Mouse (Mus musculus) limb, embryonic 14.5 days (tissue): Measurements from ENCODE around the gene Gpr162. TPM values are rescaled to one million over a fixed set of nuclear protein-coding genes. Genes with fewer than 3 reads are reported as not detected.

Experiments
- ATAC-seq: fragments of 200-750 bp; cut with Nextera tagmentation; 2 replicates; pipeline ENCODE4 v1.8.0; 2017; ENCODE audit warnings: low read depth, moderate number of reproducible peaks, moderate TSS enrichment; ENCODE audit not compliant: low FRiP score
- DNase-seq: peaks from one replicate; pipeline ENCODE4 v3.0.0-alpha.2; 2015; ENCODE audit warnings: low spot score
- H3K27ac ChIP-seq: fragments of 300-500 bp; sonication (generic); replicated peaks from 2 replicates; pipeline ENCODE4 v1.5.1; 2014; ENCODE audit warnings: low read depth, mild to moderate bottlenecking, low read length, moderate library complexity, mixed read lengths
- H3K27me3 ChIP-seq: fragments of 300-500 bp; sonication (generic); 2 replicates; pipeline ENCODE4 v1.6.1; 2014; ENCODE audit warnings: low read length, mixed read lengths; ENCODE audit not compliant: control insufficient read depth, insufficient read depth
- H3K36me3 ChIP-seq: fragments of 300-500 bp; sonication (generic); 2 replicates; pipeline ENCODE4 v1.6.1; 2014; ENCODE audit warnings: mild to moderate bottlenecking, low read length, moderate library complexity, mixed read lengths; ENCODE audit not compliant: control insufficient read depth, insufficient read depth
- H3K4me1 ChIP-seq: fragments of 300-500 bp; sonication (generic); 2 replicates; pipeline ENCODE4 v1.6.1; 2014; ENCODE audit warnings: antibody characterized with exemption, low read length, mixed read lengths; ENCODE audit not compliant: control insufficient read depth, insufficient read depth
- H3K4me2 ChIP-seq: fragments of 300-500 bp; sonication (generic); replicated peaks from 2 replicates; pipeline ENCODE4 v1.6.1; 2014; ENCODE audit warnings: low read depth, mild to moderate bottlenecking, low read length, moderate library complexity; ENCODE audit not compliant: severe bottlenecking
- H3K4me3 ChIP-seq: fragments of 300-500 bp; sonication (generic); replicated peaks from 2 replicates; pipeline ENCODE4 v1.5.1; 2014; ENCODE audit warnings: low read length
- H3K9ac ChIP-seq: fragments of 300-500 bp; sonication (generic); 2 replicates; pipeline ENCODE4 v1.6.1; 2014; ENCODE audit warnings: mild to moderate bottlenecking, low read depth, low read length, moderate library complexity; ENCODE audit not compliant: severe bottlenecking
- H3K9me3 ChIP-seq: fragments of 300-500 bp; sonication (generic); 2 replicates; pipeline ENCODE4 v1.6.1; 2016; ENCODE audit warnings: low read length; ENCODE audit not compliant: control insufficient read depth
- POLR2A ChIP-seq: fragments of 200-500 bp; IDR thresholded peaks from 2 replicates; pipeline ENCODE4 v1.8.0; 2012; ENCODE audit warnings: inconsistent platforms, mild to moderate bottlenecking, moderate library complexity, borderline replicate concordance; ENCODE audit not compliant: insufficient read depth, insufficient read length; ENCODE audit errors: extremely low read depth
- WGBS: fragments of 180-500 bp; shearing (Covaris S2); extraction: QIAGEN DNeasy Blood & Tissue Kit; methylation state at CpG from one replicate; pipeline ENCODE4 v1.1.7; 2014; 5-methylcytosine and 5-hydroxymethylcytosine counted together
- polyA plus RNA-seq, 2 experiments: library from polyadenylated mRNA; depleted of rRNA in 1 of 2; stranded (reverse) in 1 of 2; unstranded in 1 of 2; fragments of >200 nt; fragmentation: Nextera tagmentation in 1 of 2; extraction: Ambion mirVana in 1 of 2; gene quantifications; 2 replicates each; pipeline versions ENCODE4 v1.2.1 to v1.2.3; 2012 to 2014

The Gpr162 gene
- polyA plus RNA-seq, 2 experiments = 2.1 to 7.5 TPM

DNA sequence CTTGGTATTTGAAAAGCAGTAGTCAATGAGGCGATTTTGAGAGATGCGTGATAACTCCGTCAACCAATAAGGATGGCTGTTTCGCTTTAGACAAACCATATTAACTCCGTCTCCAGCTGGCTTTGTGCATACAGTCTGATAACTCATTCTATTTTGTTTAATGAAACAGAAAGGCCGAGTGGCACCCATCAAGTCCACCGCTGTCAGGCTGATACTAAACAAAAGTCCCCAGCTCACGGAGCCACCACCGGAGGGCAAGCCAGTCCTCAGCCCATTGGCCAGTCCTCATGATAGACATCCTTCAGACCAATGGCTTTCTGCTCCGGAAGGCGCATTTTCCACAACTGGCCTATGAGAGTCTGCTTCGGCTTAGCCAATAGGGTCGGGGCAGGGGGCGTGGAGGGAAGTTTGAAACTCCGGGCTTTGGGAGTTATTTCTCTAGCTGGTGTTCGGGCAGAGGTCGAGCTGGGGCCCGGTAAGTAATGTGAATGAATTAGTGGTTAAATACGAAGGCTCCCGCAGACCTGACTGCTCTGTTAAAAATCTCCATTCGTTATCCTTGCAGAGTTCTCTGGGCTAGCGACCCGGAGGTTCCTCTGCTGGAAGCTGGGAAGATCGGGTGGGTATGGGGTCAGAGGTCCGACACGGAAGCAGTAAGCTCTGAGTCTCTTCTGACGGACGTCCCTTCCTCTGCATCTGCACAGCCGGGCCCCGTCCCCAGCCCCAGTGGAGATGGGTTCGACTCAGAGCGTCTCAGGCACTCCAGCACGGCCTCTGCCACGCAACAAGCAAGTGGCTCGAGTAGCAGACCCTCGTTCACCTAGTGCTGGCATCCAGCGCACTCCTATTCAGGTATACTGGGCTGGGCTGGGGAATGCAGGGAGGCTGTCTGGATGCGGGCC lies 33.7 kb downstream of the Gpr162 start:
- Histone ChIP-seq H3K27me3 (no peaks in the 10 kb centered on the region), H3K36me3 (peaks cover 45% of the 10 kb centered on the region), H3K9me3 (no peaks in the 10 kb centered on the region), H3K4me1 (peaks cover 9% of the 10 kb centered on the region; the same call in 1 of the 2 replicates), H3K9ac (peak overlapping the region; percentile 65), H3K27ac (peak overlapping the region; percentile 73), H3K4me2 (peak overlapping the region; percentile 90), H3K4me3 (peak overlapping the region; percentile 54)
- WGBS = under 1% methylated on average over 38 of the region's 38 CpGs
- ATAC-seq = peak; percentile 83
- no peak for TF ChIP-seq POLR2A
- DNase-seq = peak; percentile 98

DNA sequence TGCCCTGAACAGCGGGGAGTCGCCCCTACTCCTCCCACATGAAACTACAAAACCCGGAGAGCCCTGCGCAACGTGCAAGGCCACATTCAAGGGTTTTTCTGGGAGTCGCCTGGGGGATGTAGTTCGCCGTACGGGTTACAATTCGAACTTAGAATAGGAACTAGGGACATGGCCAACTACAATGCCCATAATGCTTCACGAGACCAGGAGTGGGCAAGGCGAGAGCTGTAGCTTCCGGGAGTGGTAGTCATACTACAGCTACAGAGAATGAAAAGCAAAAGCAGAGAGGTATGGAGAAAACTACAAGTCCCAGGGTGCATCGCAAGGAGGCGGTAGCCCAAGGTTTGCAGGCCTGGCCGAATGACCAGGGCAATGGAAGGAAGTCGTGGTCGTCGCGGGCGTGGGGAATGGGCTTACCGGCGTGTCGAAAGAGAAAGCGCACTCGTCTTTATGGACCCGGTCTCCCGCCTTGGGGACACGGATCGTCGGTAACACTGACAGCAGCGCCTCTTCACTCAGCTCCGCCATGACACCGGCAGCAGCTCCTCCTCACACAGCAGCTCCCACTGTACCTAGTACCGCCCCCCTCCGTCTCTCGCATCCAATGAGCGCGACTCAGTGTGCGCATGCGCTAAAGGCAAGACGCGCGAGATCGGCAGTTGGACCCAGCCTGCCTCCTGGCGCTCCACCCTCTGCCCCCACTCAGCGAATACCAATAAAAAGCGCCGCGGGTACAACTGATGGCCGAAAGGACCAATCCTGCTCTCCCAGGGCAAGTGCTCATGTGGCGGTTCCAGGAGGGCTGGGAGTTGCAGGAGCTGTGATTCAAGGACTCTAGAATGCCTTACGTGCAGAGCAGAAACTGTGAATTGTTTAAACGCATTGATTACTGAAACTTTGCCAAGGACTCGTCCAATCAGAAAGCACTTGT lies 34.6 kb downstream of the Gpr162 start, which contains the start of the genes Usp5 and Cdca3:
TSS of gene Usp5 (minus strand) at position 617 of the 931 bp plus-strand sequence.
TSS of gene Cdca3 (plus strand) at position 680 of the 931 bp plus-strand sequence.
- Histone ChIP-seq H3K4me3 (peak within 1 kb of the TSS; percentile 54), H3K9ac (peak within 1 kb of the TSS; percentile 65), H3K4me2 (peak within 1 kb of the TSS; percentile 90), H3K27ac (peak within 1 kb of the TSS; percentile 73), H3K27me3 (no peaks in the 10 kb centered on the region), H3K36me3 (peaks cover 49% of the 10 kb centered on the region), H3K9me3 (no peaks in the 10 kb centered on the region), H3K4me1 (peaks cover 9% of the 10 kb centered on the region; the same call in 1 of the 2 replicates)
- peak; percentile 99 for DNase-seq
- peak; percentile 92 for ATAC-seq
- WGBS = under 1% methylated on average over 53 of the region's 55 CpGs
- TF ChIP-seq POLR2A = 0 out of 2 replicates have a peak, but pooled peaks have one; percentile 74

DNA sequence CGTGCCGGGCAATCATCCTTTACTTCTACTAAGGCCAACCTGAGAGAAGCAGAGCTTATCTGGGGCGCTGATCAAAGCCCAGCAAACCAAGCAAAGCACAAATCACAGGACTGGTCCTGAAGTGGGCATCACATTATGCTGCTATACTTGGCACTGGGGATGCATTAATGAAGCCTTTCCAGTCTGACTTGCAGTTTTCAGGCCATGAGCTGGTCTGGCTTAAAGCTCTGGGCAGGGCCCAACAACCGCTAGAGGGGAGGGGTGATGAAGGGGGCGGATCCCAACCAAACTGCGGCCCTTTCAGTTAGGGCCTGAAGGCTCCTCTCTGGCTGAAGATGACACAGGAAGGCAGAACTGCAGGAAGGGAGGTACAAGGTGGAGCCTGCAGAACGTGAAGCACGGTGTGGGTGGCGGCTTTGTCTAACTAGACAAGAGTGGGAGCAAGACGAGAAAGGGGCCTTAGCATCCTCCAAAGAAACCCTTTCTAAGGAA lies 35.6 kb downstream of the Gpr162 start:
- no peak for TF ChIP-seq POLR2A
- ATAC-seq (no peak), DNase-seq (peak; percentile 48)
- peak overlapping the region; percentile 44; the same call in 1 of the 2 replicates for H3K27ac ChIP-seq
- H3K9me3 ChIP-seq = no peaks in the 10 kb centered on the region
- H3K36me3 ChIP-seq = peaks cover 51% of the 10 kb centered on the region
- no peaks in the 10 kb centered on the region for H3K27me3 ChIP-seq
- H3K9ac ChIP-seq = peak overlapping the region; percentile 58
- H3K4me2 ChIP-seq = peak overlapping the region; percentile 81
- WGBS = 25% methylated on average over 10 of the region's 10 CpGs
- peaks cover 9% of the 10 kb centered on the region; the same call in 1 of the 2 replicates for H3K4me1 ChIP-seq
- H3K4me3 ChIP-seq = peak overlapping the region; percentile 54

DNA sequence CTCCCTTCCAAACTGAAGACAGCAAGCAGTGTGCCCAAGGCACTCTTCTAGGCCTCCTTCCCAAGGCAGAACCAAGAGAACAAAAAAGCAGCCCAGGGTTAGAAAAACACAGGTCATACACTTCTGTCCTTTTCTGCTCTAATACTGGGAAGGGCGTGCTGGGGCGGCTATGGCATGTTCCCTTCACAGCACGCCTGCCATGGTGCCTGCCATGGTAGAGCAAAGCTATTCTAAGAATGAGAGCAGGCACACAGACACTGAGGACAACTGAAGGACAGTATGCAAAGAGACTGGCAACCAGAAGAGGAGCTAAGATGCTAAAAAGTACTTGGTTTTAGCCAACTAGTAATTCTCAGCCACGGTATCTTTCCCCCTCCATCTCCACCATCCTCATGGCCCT lies 41.7 kb downstream of the Gpr162 start:
- peaks cover 92% of the 10 kb centered on the region for H3K36me3 ChIP-seq
- WGBS = 96% methylated on average over 4 of the region's 4 CpGs
- no peak for ATAC-seq
- no peak for DNase-seq
- H3K4me3 ChIP-seq = no peak overlapping the region
- no peak overlapping the region for H3K4me2 ChIP-seq
- H3K9me3 ChIP-seq = no peaks in the 10 kb centered on the region
- no peak for TF ChIP-seq POLR2A
- no peaks in the 10 kb centered on the region for H3K4me1 ChIP-seq
- no peak overlapping the region for H3K9ac ChIP-seq
- no peak overlapping the region for H3K27ac ChIP-seq
- no peaks in the 10 kb centered on the region for H3K27me3 ChIP-seq

DNA sequence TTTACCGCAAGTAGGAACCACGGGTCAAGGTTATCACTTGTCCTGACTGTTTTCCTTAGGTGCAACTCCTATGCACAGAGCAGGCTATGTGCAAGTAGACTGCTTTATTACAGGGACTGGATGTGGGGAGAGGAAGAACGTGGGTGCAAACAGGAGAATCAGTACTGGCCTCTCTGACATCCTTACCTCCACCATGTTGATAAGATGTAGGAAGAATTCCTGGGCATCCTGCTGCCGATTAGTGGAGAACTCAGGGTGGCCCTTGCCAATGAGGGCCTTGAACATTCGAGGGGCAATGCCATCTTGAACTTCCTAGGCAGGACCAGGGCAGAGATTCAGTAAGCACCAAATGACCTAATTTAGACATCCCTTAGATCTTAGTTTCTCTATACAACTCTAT lies 42.9 kb downstream of the Gpr162 start:
- TF ChIP-seq POLR2A = no peak
- H3K9me3 ChIP-seq = no peaks in the 10 kb centered on the region
- H3K9ac ChIP-seq = no peak overlapping the region
- DNase-seq (no peak), ATAC-seq (no peak)
- H3K4me3 ChIP-seq = no peak overlapping the region
- H3K36me3 ChIP-seq = peaks cover 98% of the 10 kb centered on the region
- WGBS = 91% methylated on average over 5 of the region's 5 CpGs
- no peaks in the 10 kb centered on the region for H3K4me1 ChIP-seq
- no peak overlapping the region for H3K4me2 ChIP-seq
- no peak overlapping the region for H3K27ac ChIP-seq
- H3K27me3 ChIP-seq = no peaks in the 10 kb centered on the region
